Mouse (Mus musculus) limb, embryonic 11.5 days (tissue): ENCODE data around the gene Mid1. TPM values are rescaled to one million over a fixed set of nuclear protein-coding genes. Genes with fewer than 3 reads are reported as not detected.
"Not testable (repeated sequence)": the region's sequence is repeated elsewhere in the genome, so short reads cannot be mapped to it uniquely, and the experiment has no call there.

Experiments used
- ATAC-seq: fragments of 200-750 bp; cut with Nextera tagmentation; 2 replicates; pipeline ENCODE4 v1.8.0; 2017; ENCODE audit warnings: low read depth; ENCODE audit not compliant: insufficient number of reproducible peaks, low FRiP score, low TSS enrichment
- DNase-seq: peaks from one replicate; pipeline ENCODE4 v3.0.0-alpha.2; 2015; ENCODE audit warnings: low spot score
- H3K27ac ChIP-seq: fragments of 300-500 bp; sonication (generic); replicated peaks from 2 replicates; pipeline ENCODE4 v1.5.1; 2014; ENCODE audit warnings: low read depth, mild to moderate bottlenecking, low read length
- H3K27me3 ChIP-seq: fragments of 300-500 bp; sonication (generic); 2 replicates; pipeline ENCODE4 v1.6.1; 2014; ENCODE audit warnings: mild to moderate bottlenecking, low read length, mixed read lengths; ENCODE audit not compliant: control insufficient read depth, insufficient read depth
- H3K36me3 ChIP-seq: fragments of 300-500 bp; sonication (generic); 2 replicates; pipeline ENCODE4 v1.6.1; 2014; ENCODE audit warnings: mild to moderate bottlenecking, low read length, moderate library complexity, mixed read lengths; ENCODE audit not compliant: control insufficient read depth, insufficient read depth
- H3K4me1 ChIP-seq: fragments of 300-500 bp; sonication (generic); 2 replicates; pipeline ENCODE4 v1.6.1; 2014; ENCODE audit warnings: low read length, mixed read lengths; ENCODE audit not compliant: control insufficient read depth, insufficient read depth
- H3K4me2 ChIP-seq: fragments of 300-500 bp; sonication (generic); 2 replicates; pipeline ENCODE4 v1.6.1; 2014; ENCODE audit warnings: low read depth, mild to moderate bottlenecking, moderate library complexity; ENCODE audit not compliant: severe bottlenecking
- H3K4me3 ChIP-seq: fragments of 300-500 bp; sonication (generic); 2 replicates; pipeline ENCODE4 v1.5.1; 2014; ENCODE audit warnings: low read depth, low read length
- H3K9ac ChIP-seq: fragments of 300-500 bp; sonication (generic); 2 replicates; pipeline ENCODE4 v1.6.1; 2014; ENCODE audit warnings: mild to moderate bottlenecking, low read length
- H3K9me3 ChIP-seq: fragments of 300-500 bp; sonication (generic); 2 replicates; pipeline ENCODE4 v1.6.1; 2016; ENCODE audit warnings: low read length; ENCODE audit not compliant: control insufficient read depth
- WGBS: fragments of 180-500 bp; shearing (Covaris S2); extraction: QIAGEN DNeasy Blood & Tissue Kit; methylation state at CpG from one replicate; pipeline ENCODE4 v1.1.7; 2014; 5-methylcytosine and 5-hydroxymethylcytosine counted together
- polyA plus RNA-seq: library from polyadenylated mRNA; unstranded; fragments of >200 nt; fragmentation: Nextera tagmentation; extraction: Ambion mirVana; gene quantifications from 2 replicates; pipeline ENCODE4 v1.2.1, GENCODE M21; 2014

Mid1 gene
- polyA plus RNA-seq, 1 experiment from 2014 or later, result 11.5 TPM

- Histone ChIP-seq H3K4me3 (peak overlapping the region; percentile 28), H3K4me2 (peak overlapping the region; percentile 55), H3K9me3 (peaks cover 18% of the 10 kb centered on the region)
- H3K27me3 ChIP-seq, H3K36me3 ChIP-seq, DNase-seq, H3K27ac ChIP-seq, H3K4me1 ChIP-seq, ATAC-seq, H3K9ac ChIP-seq: not testable (repeated sequence)
- WGBS, result 34% methylated on average over 36 of the region's 40 CpGs
These were observed 312.5 kb downstream of the Mid1 start for GRCm38 (mm10) chrX:169997456-169997853.

- H3K36me3 ChIP-seq, H3K9ac ChIP-seq, H3K4me1 ChIP-seq, H3K27ac ChIP-seq, H3K27me3 ChIP-seq: not testable (repeated sequence)
- peak; percentile 50 for DNase-seq
- H3K4me3 ChIP-seq, result peak overlapping the region; percentile 28
- WGBS, result 39% methylated on average over 8 of the region's 37 CpGs
- peaks cover 14% of the 10 kb centered on the region for H3K9me3 ChIP-seq
- ATAC-seq, result peak; percentile 88
- H3K4me2 ChIP-seq, result peak overlapping the region; percentile 55
These were observed 313.0 kb downstream of the Mid1 start for GRCm38 (mm10) chrX:169997854-169998456.

- DNase-seq, result peak; percentile 20
- H3K9me3 ChIP-seq, result peaks cover 14% of the 10 kb centered on the region
- H3K4me1 ChIP-seq, H3K4me2 ChIP-seq, H3K9ac ChIP-seq, H3K36me3 ChIP-seq, H3K4me3 ChIP-seq, ATAC-seq, H3K27ac ChIP-seq, H3K27me3 ChIP-seq: not testable (repeated sequence)
- WGBS, result 42% methylated on average over 1 of the region's 4 CpGs
These were observed 313.7 kb downstream of the Mid1 start for GRCm38 (mm10) chrX:169998559-169999219.

GRCm38 (mm10) chrX:169999226-169999883, 314.4 kb downstream of the Mid1 start:
- H3K9me3 ChIP-seq, result peaks cover 17% of the 10 kb centered on the region
- 48% methylated on average over 5 of the region's 11 CpGs for WGBS
- not testable (repeated sequence) for H3K27ac ChIP-seq, H3K36me3 ChIP-seq, H3K4me3 ChIP-seq, H3K9ac ChIP-seq, H3K4me1 ChIP-seq, H3K27me3 ChIP-seq, H3K4me2 ChIP-seq, ATAC-seq
- DNase-seq, result peak; percentile 25

GRCm38 (mm10) chrX:169999912-170000641, 315.1 kb downstream of the Mid1 start:
- H3K4me2 ChIP-seq, H3K36me3 ChIP-seq, ATAC-seq, H3K27ac ChIP-seq, H3K4me1 ChIP-seq, H3K4me3 ChIP-seq, H3K27me3 ChIP-seq, H3K9ac ChIP-seq: not testable (repeated sequence)
- peak; percentile 12 for DNase-seq
- peaks cover 15% of the 10 kb centered on the region for H3K9me3 ChIP-seq
- no CpG with 5 or more reads among the region's 3 CpGs for WGBS

- not testable (repeated sequence) for H3K36me3 ChIP-seq, H3K4me3 ChIP-seq, H3K27me3 ChIP-seq, H3K9ac ChIP-seq, H3K27ac ChIP-seq, H3K4me2 ChIP-seq, H3K4me1 ChIP-seq
- peaks cover 13% of the 10 kb centered on the region for H3K9me3 ChIP-seq
- WGBS, result 39% methylated on average over 6 of the region's 6 CpGs
- DNase-seq, result peak; percentile 13
- ATAC-seq, result peak; percentile 40; the same call in 1 of the 2 replicates
These were observed 315.8 kb downstream of the Mid1 start for GRCm38 (mm10) chrX:170000642-170001387.

GRCm38 (mm10) chrX:170001388-170001695, 316.3 kb downstream of the Mid1 start:
- not testable (repeated sequence) for H3K4me1 ChIP-seq, H3K36me3 ChIP-seq, H3K4me3 ChIP-seq, DNase-seq, H3K27ac ChIP-seq, H3K9ac ChIP-seq, H3K27me3 ChIP-seq, H3K4me2 ChIP-seq
- H3K9me3 ChIP-seq, result peaks cover 13% of the 10 kb centered on the region
- 23% methylated on average over 7 of the region's 12 CpGs for WGBS
- ATAC-seq, result peak; percentile 28; the same call in 1 of the 2 replicates
